Mouse (Mus musculus) layer of hippocampus, postnatal 25 days (tissue): ENCODE measurements around the gene Arhgap36. TPM values are rescaled to one million over a fixed set of nuclear protein-coding genes. Genes with fewer than 3 reads are reported as not detected.

Experiments used
- DNase-seq, 2 experiments: peaks; one replicate each; pipeline ENCODE4 v3.0.0; 2022; ENCODE audit warnings: mixed read lengths in 2 of 2, low spot score in 1 of 2; ENCODE audit errors: extremely low spot score in 1 of 2
- total RNA-seq, 2 experiments: library from RNA; stranded (reverse); gene quantifications; 2 replicates each; pipeline ENCODE4 v1.2.3; 2021

The Arhgap36 gene
- total RNA-seq = 1 to 10 TPM in 1 of 2 experiments, under 1 TPM in 1; 0.99 to 1.7 TPM

- DNase-seq = no peak
These were observed at the start of gene Arhgap36 for GRCm38 (mm10) chrX:49463442-49463970. Gene Arhgap36, plus strand, starts transcription at chrX:49463945.

- DNase-seq = no peak
These were observed 6.0 kb upstream of the Arhgap36 start for GRCm38 (mm10) chrX:49457781-49458180.

- no peak for DNase-seq
These were observed 6.7 kb downstream of the Arhgap36 start for GRCm38 (mm10) chrX:49470287-49471054.

- DNase-seq = no peak
These were observed 16.4 kb downstream of the Arhgap36 start for GRCm38 (mm10) chrX:49479968-49480809.

- DNase-seq = no peak
These were observed 17.1 kb downstream of the Arhgap36 start for GRCm38 (mm10) chrX:49480846-49481245.

GRCm38 (mm10) chrX:49489141-49489540 lies 25.4 kb downstream of the Arhgap36 start:
- DNase-seq = no peak

- no peak for DNase-seq
These were observed 30.1 kb downstream of the Arhgap36 start for GRCm38 (mm10) chrX:49493739-49494449.

Other genes with a start within 250 kb of the Arhgap36 start
- 10 to 100 TPM; 17.2 to 18.6 TPM for gene Enox2, start 175.7 kb upstream of the Arhgap36 start, total RNA-seq
- not detected for gene Olfr1320, start 208.4 kb downstream of the Arhgap36 start, total RNA-seq